Mouse (Mus musculus) neural tube, embryonic 14.5 days (tissue): ENCODE measurements around the gene Krt79. TPM values are rescaled to one million over a fixed set of nuclear protein-coding genes. Genes with fewer than 3 reads are reported as not detected.

Source experiments
- ATAC-seq: fragments of 200-750 bp; cut with Nextera tagmentation; 2 replicates; pipeline ENCODE4 v1.8.0; 2017; ENCODE audit warnings: low read depth, mild to moderate bottlenecking, moderate TSS enrichment, moderate library complexity
- H3K27ac ChIP-seq: fragments of 300-500 bp; sonication (generic); 2 replicates; pipeline ENCODE4 v1.5.1; 2014; ENCODE audit warnings: low read depth, mild to moderate bottlenecking, control low read depth, low read length, moderate library complexity, mixed read lengths
- H3K27me3 ChIP-seq: fragments of 300-500 bp; sonication (generic); 2 replicates; pipeline ENCODE4 v1.6.1; 2014; ENCODE audit warnings: low read length; ENCODE audit not compliant: control insufficient read depth, insufficient read depth
- H3K36me3 ChIP-seq: fragments of 300-500 bp; sonication (generic); 2 replicates; pipeline ENCODE4 v1.6.1; 2014; ENCODE audit warnings: low read length, mixed read lengths; ENCODE audit not compliant: control insufficient read depth, insufficient read depth
- H3K4me1 ChIP-seq: fragments of 300-500 bp; sonication (generic); 2 replicates; pipeline ENCODE4 v1.6.1; 2014; ENCODE audit warnings: low read length; ENCODE audit not compliant: control insufficient read depth, insufficient read depth
- H3K4me2 ChIP-seq: fragments of 300-500 bp; sonication (generic); 2 replicates; pipeline ENCODE4 v1.6.1; 2014; ENCODE audit warnings: mild to moderate bottlenecking, low read depth, low read length, control low read depth
- H3K4me3 ChIP-seq: fragments of 300-500 bp; sonication (generic); 2 replicates; pipeline ENCODE4 v1.5.1; 2014; ENCODE audit warnings: low read depth, low read length, control low read depth, mixed read lengths
- H3K9ac ChIP-seq: fragments of 300-500 bp; sonication (generic); replicated peaks from 2 replicates; pipeline ENCODE4 v1.6.1; 2014; ENCODE audit warnings: low read depth, mild to moderate bottlenecking, control low read depth, low read length, mixed read lengths
- H3K9me3 ChIP-seq: fragments of 300-500 bp; sonication (generic); 2 replicates; pipeline ENCODE4 v1.6.1; 2016; ENCODE audit warnings: low read length; ENCODE audit not compliant: control insufficient read depth
- WGBS: fragments of 180-500 bp; shearing (Covaris S2); extraction: QIAGEN DNeasy Blood & Tissue Kit; methylation state at CpG from one replicate; pipeline ENCODE4 v1.1.7; 2014; 5-methylcytosine and 5-hydroxymethylcytosine counted together
- polyA plus RNA-seq: library from polyadenylated mRNA; unstranded; fragments of >200 nt; fragmentation: Nextera tagmentation; extraction: Ambion mirVana; gene quantifications from 2 replicates; pipeline ENCODE4 v1.2.1, GENCODE M21; 2014

Gene Krt79
- 0.24 TPM in 2 replicates for polyA plus RNA-seq

DNA sequence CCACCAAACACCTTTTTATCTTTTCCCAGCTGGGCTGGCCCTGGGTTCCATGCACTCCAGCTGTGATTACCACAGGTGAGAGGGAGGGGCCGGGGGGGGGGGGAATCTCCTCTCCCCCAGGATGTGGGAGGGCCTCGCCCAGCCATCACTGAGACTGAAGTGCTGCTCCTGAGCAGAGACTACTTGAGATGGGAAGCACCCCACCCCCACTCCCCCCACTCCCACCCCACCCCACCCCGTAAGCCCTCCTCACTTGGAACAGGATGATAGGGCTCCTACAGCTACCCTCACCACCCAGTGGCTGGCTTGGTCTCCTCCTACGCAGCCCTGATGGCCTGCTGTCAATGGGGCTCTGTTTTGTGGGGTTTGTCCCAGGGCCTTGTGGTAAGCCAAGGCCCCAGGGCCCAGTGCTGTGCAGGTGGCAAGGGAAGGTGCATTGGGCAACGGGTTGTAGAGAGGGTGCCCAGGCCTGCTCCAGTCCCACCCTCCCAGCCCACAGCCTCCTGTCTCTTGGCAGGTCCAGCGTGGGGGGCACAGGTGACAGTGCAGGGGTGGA, at the start of gene Krt79:
Gene Krt79, minus strand, starts transcription at position 51 of the 556 bp plus-strand sequence.
- no peak for ATAC-seq
- H3K4me1 ChIP-seq = no peaks in the 10 kb centered on the region
- H3K9me3 ChIP-seq = no peaks in the 10 kb centered on the region
- no peak within 1 kb of the TSS for H3K27ac ChIP-seq
- H3K27me3 ChIP-seq = no peaks in the 10 kb centered on the region
- no peak within 1 kb of the TSS for H3K9ac ChIP-seq
- no peaks in the 10 kb centered on the region for H3K36me3 ChIP-seq
- H3K4me3 ChIP-seq = no peak within 1 kb of the TSS
- 73% methylated on average over 6 of the region's 6 CpGs for WGBS
- H3K4me2 ChIP-seq = no peak within 1 kb of the TSS

GRCm38 (mm10) chr15:101988714-101989113, 48.6 kb upstream of the Krt79 start:
- ATAC-seq = no peak
- 64% methylated on average over 8 of the region's 8 CpGs for WGBS
- H3K4me2 ChIP-seq = no peak overlapping the region
- H3K4me3 ChIP-seq = no peak overlapping the region
- H3K36me3 ChIP-seq = no peaks in the 10 kb centered on the region
- no peaks in the 10 kb centered on the region for H3K9me3 ChIP-seq
- no peak overlapping the region for H3K9ac ChIP-seq
- no peaks in the 10 kb centered on the region for H3K27me3 ChIP-seq
- no peak overlapping the region for H3K27ac ChIP-seq
- no peaks in the 10 kb centered on the region; the same call in 1 of the 2 replicates for H3K4me1 ChIP-seq

GRCm38 (mm10) chr15:101988119-101988518, 48.0 kb upstream of the Krt79 start:
- Histone ChIP-seq H3K9me3 (no peaks in the 10 kb centered on the region), H3K27me3 (no peaks in the 10 kb centered on the region), H3K4me2 (no peak overlapping the region), H3K4me1 (no peaks in the 10 kb centered on the region; the same call in 1 of the 2 replicates), H3K4me3 (no peak overlapping the region), H3K9ac (no peak overlapping the region), H3K36me3 (no peaks in the 10 kb centered on the region), H3K27ac (no peak overlapping the region)
- 1% methylated on average over 10 of the region's 10 CpGs for WGBS
- no peak; the same call in 1 of the 2 replicates for ATAC-seq

GRCm38 (mm10) chr15:101984746-101985145, 44.6 kb upstream of the Krt79 start:
- Histone ChIP-seq H3K27ac (no peak overlapping the region), H3K4me1 (no peaks in the 10 kb centered on the region; the same call in 1 of the 2 replicates), H3K4me2 (peak overlapping the region; percentile 8; the same call in 1 of the 2 replicates), H3K27me3 (no peaks in the 10 kb centered on the region), H3K36me3 (no peaks in the 10 kb centered on the region), H3K4me3 (no peak overlapping the region), H3K9ac (no peak overlapping the region), H3K9me3 (no peaks in the 10 kb centered on the region)
- ATAC-seq = no peak
- 12% methylated on average over 6 of the region's 6 CpGs for WGBS

DNA sequence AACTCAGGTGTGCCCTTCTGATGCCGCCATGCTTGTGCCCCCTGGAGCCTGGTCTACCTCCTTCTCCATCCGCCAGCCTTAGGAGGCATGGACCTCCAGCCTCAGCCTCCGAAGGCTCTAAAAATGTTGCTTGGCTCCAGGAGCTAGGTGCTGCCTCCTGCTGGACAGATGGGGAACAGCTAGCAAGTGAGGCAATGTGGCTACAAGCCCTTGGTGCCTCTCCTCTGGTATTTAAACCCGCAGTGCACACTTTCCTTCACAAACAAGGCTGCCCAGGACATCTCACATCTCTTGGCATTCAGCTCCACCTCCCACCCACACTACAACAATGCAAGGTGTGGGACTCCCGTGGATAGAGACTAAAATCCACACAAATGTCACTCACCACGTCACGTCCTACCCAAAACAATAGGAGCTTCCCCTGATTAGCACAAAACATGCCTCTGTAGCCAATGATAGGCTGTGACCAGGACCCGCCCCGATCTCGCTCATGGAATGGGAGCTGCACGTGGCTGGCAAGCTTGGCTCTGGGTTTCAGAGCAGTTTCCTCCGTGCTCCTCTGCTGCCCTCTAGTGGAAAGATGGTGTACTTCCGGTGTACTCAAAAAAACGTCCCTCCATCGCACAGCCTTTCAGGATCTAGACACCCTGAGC, 44.0 kb upstream of the Krt79 start:
- Histone ChIP-seq H3K27ac (peak overlapping the region; percentile 89), H3K9ac (no peak overlapping the region; the same call in 1 of the 2 replicates), H3K9me3 (no peaks in the 10 kb centered on the region), H3K36me3 (no peaks in the 10 kb centered on the region), H3K27me3 (no peaks in the 10 kb centered on the region), H3K4me2 (peak overlapping the region; percentile 54), H3K4me1 (no peaks in the 10 kb centered on the region; the same call in 1 of the 2 replicates), H3K4me3 (peak overlapping the region; percentile 24)
- WGBS = 2% methylated on average over 15 of the region's 15 CpGs
- ATAC-seq = peak; percentile 97

- Histone ChIP-seq H3K9ac (no peak overlapping the region), H3K36me3 (no peaks in the 10 kb centered on the region), H3K27ac (peak overlapping the region; percentile 89), H3K27me3 (no peaks in the 10 kb centered on the region), H3K4me3 (peak overlapping the region; percentile 24), H3K4me1 (no peaks in the 10 kb centered on the region; the same call in 1 of the 2 replicates), H3K4me2 (peak overlapping the region; percentile 54; the same call in 1 of the 2 replicates), H3K9me3 (no peaks in the 10 kb centered on the region)
- WGBS = 81% methylated on average over 13 of the region's 13 CpGs
- ATAC-seq = no peak
Measured at GRCm38 (mm10) chr15:101983315-101983948, 43.3 kb upstream of the Krt79 start.

GRCm38 (mm10) chr15:101980849-101981248, 40.7 kb upstream of the Krt79 start:
- Histone ChIP-seq H3K4me2 (no peak overlapping the region), H3K9me3 (no peaks in the 10 kb centered on the region), H3K27ac (no peak overlapping the region), H3K4me1 (peaks cover 9% of the 10 kb centered on the region; the same call in 1 of the 2 replicates), H3K36me3 (no peaks in the 10 kb centered on the region), H3K4me3 (no peak overlapping the region), H3K27me3 (no peaks in the 10 kb centered on the region), H3K9ac (no peak overlapping the region)
- no peak for ATAC-seq
- WGBS = 71% methylated on average over 5 of the region's 6 CpGs

DNA sequence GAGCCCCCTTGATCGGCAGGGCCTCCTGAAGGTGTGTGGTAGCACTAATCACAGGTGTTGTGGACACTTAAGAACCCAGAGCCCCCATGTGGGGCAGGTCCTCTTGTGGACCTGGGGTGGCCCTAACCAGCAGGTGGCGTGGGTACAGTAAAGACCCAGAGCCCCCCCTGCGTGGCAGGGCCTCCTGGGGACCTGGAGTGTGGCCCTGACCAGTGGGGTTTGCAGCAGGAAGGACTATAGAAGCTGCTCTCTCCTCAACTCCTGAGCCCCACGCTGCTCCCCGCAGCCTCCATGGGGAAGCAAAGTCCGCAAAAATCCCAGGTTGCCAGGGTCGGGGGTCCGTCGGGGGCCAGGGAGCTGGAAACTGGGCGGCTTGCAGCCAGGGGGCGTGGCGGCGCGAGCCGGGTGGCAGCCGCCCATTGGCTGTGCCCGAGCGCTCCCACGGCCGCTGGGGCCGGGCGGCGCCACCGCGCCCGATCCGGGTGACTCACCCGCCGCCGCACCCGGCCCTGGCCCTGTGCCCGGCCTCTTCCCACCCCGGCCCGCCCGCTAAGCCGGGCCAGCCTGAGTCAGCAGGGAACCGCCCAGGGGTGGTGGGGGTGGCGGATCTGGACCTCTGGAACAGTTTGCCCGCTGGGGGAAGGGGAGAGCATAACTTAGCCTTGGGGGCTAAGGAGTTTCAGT, 37.1 kb upstream of the Krt79 start:
- Histone ChIP-seq H3K27me3 (no peaks in the 10 kb centered on the region), H3K4me1 (peaks cover 9% of the 10 kb centered on the region; the same call in 1 of the 2 replicates), H3K36me3 (no peaks in the 10 kb centered on the region), H3K9ac (peak overlapping the region; percentile 57), H3K27ac (peak overlapping the region; percentile 28; the same call in 1 of the 2 replicates), H3K4me3 (peak overlapping the region; percentile 33), H3K4me2 (peak overlapping the region; percentile 67), H3K9me3 (no peaks in the 10 kb centered on the region)
- peak; percentile 83 for ATAC-seq
- 8% methylated on average over 15 of the region's 39 CpGs for WGBS
